12 mouse cellular contexts compared by ENCODE assay signal in genomic region chr4:43878121-43878776, GRCm38 (mm10). TPM values are rescaled to one million over a fixed set of nuclear protein-coding genes. Genes with fewer than 3 reads are reported as not detected.
DNase-seq lines count a peak whose midpoint lies in the region; ATAC-seq and TF ChIP-seq lines count a peak whose summit lies in the region.
"Had no signal": no experiment of that assay in that cellular context is flagged by ENCODE, and none has a peak within 500 bp of the region (broad histone marks: within the 10 kb centered on the region; RNA-seq: fewer than 3 reads in every experiment).

No protein-coding gene starts in this region.

- DNase-seq in heart, adult 11 months = peak; percentile 93
- DNase-seq in heart, postnatal 4 days = no peak
- peak; percentile 10 for DNase-seq in stomach, postnatal 0 days (ENCODE audit: low spot score)
- no peak for DNase-seq in urinary bladder, adult 18-20 months (ENCODE audit: low spot score in 2 of 2)
- DNase-seq: liver, embryonic 13.5 days had no signal

- H3K4me1 ChIP-seq in neural tube, embryonic 13.5 days (replicated peaks) = peaks cover 30% of the 10 kb centered on the region
- peaks cover 30% of the 10 kb centered on the region for H3K4me1 ChIP-seq in neural tube, embryonic 15.5 days
- H3K4me1 ChIP-seq in limb, embryonic 13.5 days = peaks cover 33% of the 10 kb centered on the region
- H3K4me1 ChIP-seq in stomach, postnatal 0 days (replicated peaks; ENCODE audit: control insufficient read depth, insufficient read depth) = 0 out of 2 replicates have a peak, but pooled peaks cover 4% of the 10 kb centered on the region

- TF ChIP-seq CTCF in stomach, postnatal 0 days (IDR thresholded peaks at IDR 0.05; ENCODE audit: low read depth) = no peak

- peak overlapping the region; percentile 33 for H3K4me2 ChIP-seq in neural tube, embryonic 13.5 days
- no peak overlapping the region; the same call in 1 of the 2 replicates for H3K4me2 ChIP-seq in neural tube, embryonic 15.5 days
- peak overlapping the region; percentile 37 for H3K4me2 ChIP-seq in limb, embryonic 13.5 days (replicated peaks)
- H3K4me2 ChIP-seq in stomach, postnatal 0 days (replicated peaks; ENCODE audit: low read depth) = no peak overlapping the region
- H3K4me2 ChIP-seq: liver, embryonic 13.5 days; neural tube, embryonic 12.5 days had no signal

- H3K27ac ChIP-seq in neural tube, embryonic 13.5 days (replicated peaks) = no peak overlapping the region
- H3K27ac ChIP-seq in neural tube, embryonic 15.5 days (replicated peaks) = no peak overlapping the region
- H3K27ac ChIP-seq in limb, embryonic 13.5 days = no peak overlapping the region
- H3K27ac ChIP-seq in stomach, postnatal 0 days (replicated peaks) = peak overlapping the region; percentile 63; the same call in 1 of the 2 replicates
- H3K27ac ChIP-seq: liver, embryonic 13.5 days; neural tube, embryonic 12.5 days had no signal

- no peak for TF ChIP-seq EP300 in stomach, postnatal 0 days (optimal IDR thresholded peaks at IDR 0.05)

- H3K27me3 ChIP-seq in neural tube, embryonic 13.5 days = no peaks in the 10 kb centered on the region
- H3K27me3 ChIP-seq in neural tube, embryonic 15.5 days (replicated peaks) = no peaks in the 10 kb centered on the region
- no peaks in the 10 kb centered on the region for H3K27me3 ChIP-seq in limb, embryonic 13.5 days
- no peaks in the 10 kb centered on the region for H3K27me3 ChIP-seq in stomach, postnatal 0 days (ENCODE audit: control insufficient read depth, insufficient read depth, low read length)
- H3K27me3 ChIP-seq: neural tube, embryonic 12.5 days had no signal

- ATAC-seq in neural tube, embryonic 13.5 days (ENCODE audit: low read depth) = no peak
- ATAC-seq in neural tube, embryonic 15.5 days (ENCODE audit: low FRiP score) = no peak
- ATAC-seq in limb, embryonic 13.5 days (ENCODE audit: low FRiP score, low read depth) = no peak
- ATAC-seq in stomach, postnatal 0 days (ENCODE audit: low FRiP score, low TSS enrichment) = no peak
- no peak for ATAC-seq in megakaryocyte, adult 5-6 weeks (ENCODE audit: poor library complexity, severe bottlenecking)

- no peaks in the 10 kb centered on the region for H3K9me3 ChIP-seq in neural tube, embryonic 13.5 days
- no peaks in the 10 kb centered on the region for H3K9me3 ChIP-seq in neural tube, embryonic 15.5 days (replicated peaks)
- H3K9me3 ChIP-seq in limb, embryonic 13.5 days = no peaks in the 10 kb centered on the region
- H3K9me3 ChIP-seq in stomach, postnatal 0 days (ENCODE audit: control insufficient read depth, low read length) = no peaks in the 10 kb centered on the region
- H3K9me3 ChIP-seq: liver, embryonic 13.5 days; neural tube, embryonic 12.5 days had no signal

- no peaks in the 10 kb centered on the region for H3K36me3 ChIP-seq in neural tube, embryonic 13.5 days
- H3K36me3 ChIP-seq in neural tube, embryonic 15.5 days = no peaks in the 10 kb centered on the region
- no peaks in the 10 kb centered on the region for H3K36me3 ChIP-seq in limb, embryonic 13.5 days
- no peaks in the 10 kb centered on the region for H3K36me3 ChIP-seq in stomach, postnatal 0 days (ENCODE audit: control insufficient read depth, insufficient read depth, low read length)
- H3K36me3 ChIP-seq: liver, embryonic 13.5 days; neural tube, embryonic 12.5 days had no signal

- WGBS in neural tube, embryonic 13.5 days = 61% methylated on average over 5 of the region's 5 CpGs
- 65% methylated on average over 5 of the region's 5 CpGs for WGBS in neural tube, embryonic 15.5 days
- 26% methylated on average over 5 of the region's 5 CpGs for WGBS in limb, embryonic 13.5 days
- WGBS in stomach, postnatal 0 days = 32% methylated on average over 5 of the region's 5 CpGs

- H3K4me3 ChIP-seq in neural tube, embryonic 13.5 days = no peak overlapping the region
- no peak overlapping the region for H3K4me3 ChIP-seq in neural tube, embryonic 15.5 days (replicated peaks)
- no peak overlapping the region for H3K4me3 ChIP-seq in limb, embryonic 13.5 days
- no peak overlapping the region for H3K4me3 ChIP-seq in stomach, postnatal 0 days (ENCODE audit: low read depth, low read length)
- H3K4me3 ChIP-seq: liver, embryonic 13.5 days; neural tube, embryonic 12.5 days had no signal

- peak overlapping the region; percentile 45; the same call in 1 of the 2 replicates for H3K9ac ChIP-seq in neural tube, embryonic 13.5 days
- no peak overlapping the region for H3K9ac ChIP-seq in neural tube, embryonic 15.5 days (replicated peaks)
- H3K9ac ChIP-seq in limb, embryonic 13.5 days = 0 out of 2 replicates have a peak overlapping the region, but pooled peaks have one; percentile 21
- H3K9ac ChIP-seq in stomach, postnatal 0 days (ENCODE audit: low read length) = no peak overlapping the region
- H3K9ac ChIP-seq: liver, embryonic 13.5 days; neural tube, embryonic 12.5 days had no signal

RNA-seq across cellular contexts. Expression of gene Reck, which starts 2.9 kb away (rescaled TPM):
- 10 to 100 TPM; 11.7 to 11.9 TPM for total RNA-seq in heart, postnatal 4 days (2021)
- 9.1 and 11.5 TPM in 2 replicates for polyA plus RNA-seq in neural tube, embryonic 13.5 days (2015; fragmentation: Nextera tagmentation; extraction: Ambion mirVana)
- 6.2 and 8.3 TPM in 2 replicates for polyA plus RNA-seq in neural tube, embryonic 15.5 days (2015; fragmentation: Nextera tagmentation; extraction: Ambion mirVana)
- polyA plus RNA-seq in limb, embryonic 13.5 days (2015; fragmentation: Nextera tagmentation; extraction: Ambion mirVana) = 35.7 and 36.3 TPM in 2 replicates
- 10.2 and 11.3 TPM in 2 replicates for polyA plus RNA-seq in stomach, postnatal 0 days (2015; fragmentation: Nextera tagmentation; extraction: Ambion mirVana)
- 2.2 and 6.8 TPM in 2 replicates for total RNA-seq in megakaryocyte, adult 5-6 weeks (2015)
- total RNA-seq in megakaryocyte, adult 5-6 weeks (2017) = 1.2 and 10.2 TPM in 2 replicates

RNA-seq across cellular contexts. Expression of gene Olfr155, which starts 26.9 kb away (rescaled TPM):
- total RNA-seq in heart, postnatal 4 days (2021) = not detected
- not detected in 2 replicates for polyA plus RNA-seq in neural tube, embryonic 13.5 days (2015; fragmentation: Nextera tagmentation; extraction: Ambion mirVana)
- not detected in 2 replicates for polyA plus RNA-seq in neural tube, embryonic 15.5 days (2015; fragmentation: Nextera tagmentation; extraction: Ambion mirVana)
- not detected in 2 replicates for polyA plus RNA-seq in limb, embryonic 13.5 days (2015; fragmentation: Nextera tagmentation; extraction: Ambion mirVana)
- polyA plus RNA-seq in stomach, postnatal 0 days (2015; fragmentation: Nextera tagmentation; extraction: Ambion mirVana) = 0.02 TPM in 1 of 2 replicates, not detected in the other
- total RNA-seq in megakaryocyte, adult 5-6 weeks (2015) = not detected in 2 replicates
- not detected in 2 replicates for total RNA-seq in megakaryocyte, adult 5-6 weeks (2017)
- polyA plus RNA-seq: frontal cortex, adult 2 months; kidney, embryonic 14.5 days; liver, embryonic 13.5 days; neural tube, embryonic 12.5 days had no signal

RNA-seq across cellular contexts. Expression of gene Olfr157, which starts 38.2 kb away (rescaled TPM):
- total RNA-seq in heart, postnatal 4 days (2021) = not detected
- polyA plus RNA-seq in neural tube, embryonic 13.5 days (2015; fragmentation: Nextera tagmentation; extraction: Ambion mirVana) = not detected in 2 replicates
- not detected in 2 replicates for polyA plus RNA-seq in neural tube, embryonic 15.5 days (2015; fragmentation: Nextera tagmentation; extraction: Ambion mirVana)
- not detected in 2 replicates for polyA plus RNA-seq in limb, embryonic 13.5 days (2015; fragmentation: Nextera tagmentation; extraction: Ambion mirVana)
- polyA plus RNA-seq in stomach, postnatal 0 days (2015; fragmentation: Nextera tagmentation; extraction: Ambion mirVana) = 0.04 and 0.06 TPM in 2 replicates
- not detected in 2 replicates for total RNA-seq in megakaryocyte, adult 5-6 weeks (2015)
- not detected in 2 replicates for total RNA-seq in megakaryocyte, adult 5-6 weeks (2017)
- polyA plus RNA-seq: frontal cortex, adult 2 months; kidney, embryonic 14.5 days; liver, embryonic 13.5 days; neural tube, embryonic 12.5 days had no signal

RNA-seq across cellular contexts. Expression of gene Olfr156, which starts 54.6 kb away (rescaled TPM):
- not detected for total RNA-seq in heart, postnatal 4 days (2021)
- polyA plus RNA-seq in neural tube, embryonic 13.5 days (2015; fragmentation: Nextera tagmentation; extraction: Ambion mirVana) = not detected in 2 replicates
- not detected in 2 replicates for polyA plus RNA-seq in neural tube, embryonic 15.5 days (2015; fragmentation: Nextera tagmentation; extraction: Ambion mirVana)
- polyA plus RNA-seq in limb, embryonic 13.5 days (2015; fragmentation: Nextera tagmentation; extraction: Ambion mirVana) = 0.18 and 0.20 TPM in 2 replicates
- polyA plus RNA-seq in stomach, postnatal 0 days (2015; fragmentation: Nextera tagmentation; extraction: Ambion mirVana) = not detected in 2 replicates
- not detected in 2 replicates for total RNA-seq in megakaryocyte, adult 5-6 weeks (2015)
- total RNA-seq in megakaryocyte, adult 5-6 weeks (2017) = not detected in 2 replicates
- polyA plus RNA-seq: frontal cortex, adult 2 months; kidney, embryonic 14.5 days; liver, embryonic 13.5 days; neural tube, embryonic 12.5 days had no signal

Comparison
In these comparisons a context has a peak if more than half of its experiments do, and no peak if none do; other contexts are left out.
1. DNase-seq: peak in heart, adult 11 months (single experiment) and stomach, postnatal 0 days (single experiment); none in heart, postnatal 4 days (single experiment) and urinary bladder, adult 18-20 months (0 of 2).
2. H3K4me2 ChIP-seq: peak in neural tube, embryonic 13.5 days (single experiment) and limb, embryonic 13.5 days (single experiment); none in neural tube, embryonic 15.5 days (single experiment) and stomach, postnatal 0 days (single experiment).
3. H3K9ac ChIP-seq: peak in neural tube, embryonic 13.5 days (single experiment) and limb, embryonic 13.5 days (single experiment); none in neural tube, embryonic 15.5 days (single experiment) and stomach, postnatal 0 days (single experiment).